Mouse (Mus musculus) limb, embryonic 14.5 days (tissue): Measurements from ENCODE around the gene Syne3. TPM values are rescaled to one million over a fixed set of nuclear protein-coding genes. Genes with fewer than 3 reads are reported as not detected.

Experiments used
- ATAC-seq: fragments of 200-750 bp; cut with Nextera tagmentation; 2 replicates; pipeline ENCODE4 v1.8.0; 2017; ENCODE audit warnings: low read depth, moderate number of reproducible peaks, moderate TSS enrichment; ENCODE audit not compliant: low FRiP score
- DNase-seq: peaks from one replicate; pipeline ENCODE4 v3.0.0-alpha.2; 2015; ENCODE audit warnings: low spot score
- H3K27ac ChIP-seq: fragments of 300-500 bp; sonication (generic); replicated peaks from 2 replicates; pipeline ENCODE4 v1.5.1; 2014; ENCODE audit warnings: low read depth, mild to moderate bottlenecking, low read length, moderate library complexity, mixed read lengths
- H3K27me3 ChIP-seq: fragments of 300-500 bp; sonication (generic); 2 replicates; pipeline ENCODE4 v1.6.1; 2014; ENCODE audit warnings: low read length, mixed read lengths; ENCODE audit not compliant: control insufficient read depth, insufficient read depth
- H3K36me3 ChIP-seq: fragments of 300-500 bp; sonication (generic); 2 replicates; pipeline ENCODE4 v1.6.1; 2014; ENCODE audit warnings: mild to moderate bottlenecking, low read length, moderate library complexity, mixed read lengths; ENCODE audit not compliant: control insufficient read depth, insufficient read depth
- H3K4me1 ChIP-seq: fragments of 300-500 bp; sonication (generic); 2 replicates; pipeline ENCODE4 v1.6.1; 2014; ENCODE audit warnings: antibody characterized with exemption, low read length, mixed read lengths; ENCODE audit not compliant: control insufficient read depth, insufficient read depth
- H3K4me2 ChIP-seq: fragments of 300-500 bp; sonication (generic); replicated peaks from 2 replicates; pipeline ENCODE4 v1.6.1; 2014; ENCODE audit warnings: low read depth, mild to moderate bottlenecking, low read length, moderate library complexity; ENCODE audit not compliant: severe bottlenecking
- H3K4me3 ChIP-seq: fragments of 300-500 bp; sonication (generic); replicated peaks from 2 replicates; pipeline ENCODE4 v1.5.1; 2014; ENCODE audit warnings: low read length
- H3K9ac ChIP-seq: fragments of 300-500 bp; sonication (generic); 2 replicates; pipeline ENCODE4 v1.6.1; 2014; ENCODE audit warnings: mild to moderate bottlenecking, low read depth, low read length, moderate library complexity; ENCODE audit not compliant: severe bottlenecking
- H3K9me3 ChIP-seq: fragments of 300-500 bp; sonication (generic); 2 replicates; pipeline ENCODE4 v1.6.1; 2016; ENCODE audit warnings: low read length; ENCODE audit not compliant: control insufficient read depth
- POLR2A ChIP-seq: fragments of 200-500 bp; IDR thresholded peaks from 2 replicates; pipeline ENCODE4 v1.8.0; 2012; ENCODE audit warnings: inconsistent platforms, mild to moderate bottlenecking, moderate library complexity, borderline replicate concordance; ENCODE audit not compliant: insufficient read depth, insufficient read length; ENCODE audit errors: extremely low read depth
- WGBS: fragments of 180-500 bp; shearing (Covaris S2); extraction: QIAGEN DNeasy Blood & Tissue Kit; methylation state at CpG from one replicate; pipeline ENCODE4 v1.1.7; 2014; 5-methylcytosine and 5-hydroxymethylcytosine counted together
- polyA plus RNA-seq, 2 experiments: library from polyadenylated mRNA; depleted of rRNA in 1 of 2; stranded (reverse) in 1 of 2; unstranded in 1 of 2; fragments of >200 nt; fragmentation: Nextera tagmentation in 1 of 2; extraction: Ambion mirVana in 1 of 2; gene quantifications; 2 replicates each; pipeline versions ENCODE4 v1.2.1 to v1.2.3; 2012 to 2014

Gene Syne3
- polyA plus RNA-seq, 2 experiments: 2.0 to 2.6 TPM

DNA sequence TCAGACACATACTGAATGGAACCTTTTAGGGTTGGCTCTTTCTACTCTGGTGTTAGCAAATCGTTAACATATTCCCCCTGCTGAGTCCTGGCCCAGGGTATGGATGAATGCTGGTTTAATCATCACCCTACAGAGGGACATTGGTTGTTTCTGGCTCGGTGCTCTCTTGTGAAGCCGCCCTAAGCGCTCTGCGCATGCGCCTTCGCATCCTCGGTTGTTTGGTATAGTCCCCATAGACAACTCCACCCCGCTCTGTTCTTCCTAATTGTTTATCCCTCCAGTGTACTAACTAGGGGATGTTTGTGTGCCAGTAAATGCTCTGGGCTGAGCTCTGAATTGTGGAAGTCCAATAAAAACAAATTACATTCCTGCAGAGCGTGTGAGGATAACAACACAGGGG, 7.0 kb upstream of the Syne3 start:
- Histone ChIP-seq H3K27ac (no peak overlapping the region), H3K9ac (no peak overlapping the region), H3K4me1 (peaks cover 15% of the 10 kb centered on the region), H3K4me2 (no peak overlapping the region), H3K9me3 (no peaks in the 10 kb centered on the region), H3K4me3 (no peak overlapping the region), H3K27me3 (no peaks in the 10 kb centered on the region), H3K36me3 (no peaks in the 10 kb centered on the region)
- WGBS: 46% methylated on average over 10 of the region's 10 CpGs
- TF ChIP-seq POLR2A: no peak
- ATAC-seq (no peak), DNase-seq (no peak)

GRCm38 (mm10) chr12:105016199-105016598, 6.6 kb upstream of the Syne3 start:
- DNase-seq (no peak), ATAC-seq (no peak)
- Histone ChIP-seq H3K36me3 (no peaks in the 10 kb centered on the region), H3K4me3 (no peak overlapping the region), H3K9ac (no peak overlapping the region), H3K27me3 (no peaks in the 10 kb centered on the region), H3K9me3 (no peaks in the 10 kb centered on the region), H3K27ac (no peak overlapping the region), H3K4me1 (peaks cover 15% of the 10 kb centered on the region), H3K4me2 (no peak overlapping the region)
- WGBS: 44% methylated on average over 4 of the region's 4 CpGs
- no peak for TF ChIP-seq POLR2A

- no peaks in the 10 kb centered on the region for H3K36me3 ChIP-seq
- H3K4me1 ChIP-seq: peaks cover 37% of the 10 kb centered on the region
- no peak for TF ChIP-seq POLR2A
- H3K4me3 ChIP-seq: peak overlapping the region; percentile 7; the same call in 1 of the 2 replicates
- H3K9ac ChIP-seq: 0 out of 2 replicates have a peak overlapping the region, but pooled peaks have one; percentile 36
- H3K27me3 ChIP-seq: peaks cover 5% of the 10 kb centered on the region; the same call in 1 of the 2 replicates
- ATAC-seq (no peak; the same call in 1 of the 2 replicates), DNase-seq (peak; percentile 82)
- 20% methylated on average over 17 of the region's 17 CpGs for WGBS
- peak overlapping the region; percentile 33 for H3K4me2 ChIP-seq
- H3K27ac ChIP-seq: peak overlapping the region; percentile 61
- H3K9me3 ChIP-seq: no peaks in the 10 kb centered on the region
Measured at GRCm38 (mm10) chr12:105013065-105013464, 3.5 kb upstream of the Syne3 start.

- no peak overlapping the region for H3K9ac ChIP-seq
- peaks cover 12% of the 10 kb centered on the region for H3K27me3 ChIP-seq
- no peak overlapping the region for H3K4me3 ChIP-seq
- no peak for TF ChIP-seq POLR2A
- peaks cover 37% of the 10 kb centered on the region for H3K4me1 ChIP-seq
- ATAC-seq: no peak
- H3K4me2 ChIP-seq: no peak overlapping the region
- H3K27ac ChIP-seq: no peak overlapping the region; the same call in 1 of the 2 replicates
- DNase-seq: no peak
- 95% methylated on average over 4 of the region's 4 CpGs for WGBS
- no peaks in the 10 kb centered on the region for H3K36me3 ChIP-seq
- H3K9me3 ChIP-seq: no peaks in the 10 kb centered on the region
Measured at GRCm38 (mm10) chr12:105012314-105012713, 2.7 kb upstream of the Syne3 start.

GRCm38 (mm10) chr12:105011589-105011988, 2.0 kb upstream of the Syne3 start:
- peaks cover 13% of the 10 kb centered on the region for H3K27me3 ChIP-seq
- no peak for TF ChIP-seq POLR2A
- H3K9ac ChIP-seq: no peak overlapping the region
- WGBS: 85% methylated on average over 1 of the region's 1 CpGs
- no peak overlapping the region for H3K27ac ChIP-seq
- no peak for ATAC-seq
- no peak overlapping the region for H3K4me2 ChIP-seq
- H3K9me3 ChIP-seq: no peaks in the 10 kb centered on the region
- no peak overlapping the region for H3K4me3 ChIP-seq
- no peak for DNase-seq
- no peaks in the 10 kb centered on the region for H3K36me3 ChIP-seq
- H3K4me1 ChIP-seq: peaks cover 32% of the 10 kb centered on the region
